Mouse (Mus musculus): ENCODE results near the gene Tsen34.

GRCm38 (mm10) chr7:3644672-3645487 is 47.8 kb upstream of the Tsen34 start, which contains the start of gene Cnot3:
- no peak for TF ChIP-seq POLR2A (IDR thresholded peaks at IDR 0.05; ENCODE audit: insufficient read depth, low read length)
- TF ChIP-seq CTCF (IDR thresholded peaks at IDR 0.05; ENCODE audit: low read depth, low read length) = no peak
